Mouse (Mus musculus) adrenal gland, postnatal 4 days (tissue): ENCODE measurements around the gene Bri3. TPM values are rescaled to one million over a fixed set of nuclear protein-coding genes. Genes with fewer than 3 reads are reported as not detected.

Source experiments
- DNase-seq, 2 experiments: peaks; one replicate each; pipeline ENCODE4 v3.0.0; 2021 to 2022; ENCODE audit warnings: low spot score in 2 of 2, mixed read lengths in 2 of 2
- total RNA-seq, 2 experiments: library from RNA; stranded (reverse); gene quantifications; 2 replicates each; pipeline ENCODE4 v1.2.3; 2021

Gene Bri3
- total RNA-seq, 2 experiments from 2014 or later = 102 to 108 TPM

GRCm38 (mm10) chr5:144260464-144260863 is 16.2 kb downstream of the Bri3 start:
- no peak for DNase-seq

GRCm38 (mm10) chr5:144261309-144261708 is 17.1 kb downstream of the Bri3 start:
- DNase-seq = no peak

- no peak for DNase-seq
Observed at GRCm38 (mm10) chr5:144261829-144262228, 17.6 kb downstream of the Bri3 start.

GRCm38 (mm10) chr5:144263082-144263481 is 18.8 kb downstream of the Bri3 start:
- no peak for DNase-seq

- no peak for DNase-seq
Observed at GRCm38 (mm10) chr5:144263496-144263895, 19.3 kb downstream of the Bri3 start.

GRCm38 (mm10) chr5:144267535-144268241 is 23.5 kb downstream of the Bri3 start:
- no peak for DNase-seq

GRCm38 (mm10) chr5:144269926-144270325 is 25.7 kb downstream of the Bri3 start:
- DNase-seq = no peak

GRCm38 (mm10) chr5:144270420-144270819 is 26.2 kb downstream of the Bri3 start:
- no peak for DNase-seq

GRCm38 (mm10) chr5:144271118-144271517 is 26.9 kb downstream of the Bri3 start:
- no peak for DNase-seq

- DNase-seq = no peak
Observed at GRCm38 (mm10) chr5:144271772-144272171, 27.5 kb downstream of the Bri3 start.

- no peak for DNase-seq
Observed at GRCm38 (mm10) chr5:144274904-144275303, 30.7 kb downstream of the Bri3 start.

- no peak for DNase-seq
Observed at GRCm38 (mm10) chr5:144276898-144277630, 32.8 kb downstream of the Bri3 start.

GRCm38 (mm10) chr5:144278374-144278960 is 34.2 kb downstream of the Bri3 start:
- no peak for DNase-seq

GRCm38 (mm10) chr5:144279081-144279541 is 34.9 kb downstream of the Bri3 start:
- DNase-seq = no peak

GRCm38 (mm10) chr5:144279926-144280325 is 35.7 kb downstream of the Bri3 start:
- no peak for DNase-seq

- DNase-seq = no peak
Observed at GRCm38 (mm10) chr5:144282470-144283260, 38.4 kb downstream of the Bri3 start.

- no peak for DNase-seq
Observed at GRCm38 (mm10) chr5:144283551-144284031, 39.4 kb downstream of the Bri3 start.

GRCm38 (mm10) chr5:144284599-144284998 is 40.4 kb downstream of the Bri3 start:
- DNase-seq = no peak

GRCm38 (mm10) chr5:144286591-144287266 is 42.5 kb downstream of the Bri3 start:
- DNase-seq = no peak

GRCm38 (mm10) chr5:144287267-144287820 is 43.1 kb downstream of the Bri3 start:
- DNase-seq = no peak
